Mouse (Mus musculus): ENCODE measurements around the gene Adam8. TPM values are rescaled to one million over a fixed set of nuclear protein-coding genes. Genes with fewer than 3 reads are reported as not detected.

The Adam8 gene
- polyA plus RNA-seq (2014; fragmentation: Nextera tagmentation; extraction: Ambion mirVana) = 1.5 and 2.4 TPM in 2 replicates

GRCm38 (mm10) chr7:139992406-139992805, at the start of gene Adam8:
TSS of gene Adam8 (minus strand) at chr7:139992562.
- Histone ChIP-seq H3K4me3 (ENCODE audit: low read depth, low read length) (no peak within 1 kb of the TSS), H3K9me3 (ENCODE audit: control insufficient read depth, low read length) (no peaks in the 10 kb centered on the region), H3K9ac (ENCODE audit: low read depth, low read length) (no peak within 1 kb of the TSS), H3K4me1 (ENCODE audit: control insufficient read depth, insufficient read depth, low read length) (no peaks in the 10 kb centered on the region), H3K36me3 (ENCODE audit: control insufficient read depth, insufficient read depth, low read length) (peaks cover 22% of the 10 kb centered on the region), H3K27ac (replicated peaks; ENCODE audit: low read depth, low read length) (no peak within 1 kb of the TSS), H3K27me3 (replicated peaks; ENCODE audit: control insufficient read depth, insufficient read depth, low read length) (no peaks in the 10 kb centered on the region), H3K4me2 (ENCODE audit: low read depth, low read length) (no peak within 1 kb of the TSS)
- peak; percentile 23; the same call in 1 of the 2 replicates for ATAC-seq (ENCODE audit: low read depth)
- 26% methylated on average over 7 of the region's 7 CpGs for WGBS
- no peak for DNase-seq (ENCODE audit: low spot score)

DNA sequence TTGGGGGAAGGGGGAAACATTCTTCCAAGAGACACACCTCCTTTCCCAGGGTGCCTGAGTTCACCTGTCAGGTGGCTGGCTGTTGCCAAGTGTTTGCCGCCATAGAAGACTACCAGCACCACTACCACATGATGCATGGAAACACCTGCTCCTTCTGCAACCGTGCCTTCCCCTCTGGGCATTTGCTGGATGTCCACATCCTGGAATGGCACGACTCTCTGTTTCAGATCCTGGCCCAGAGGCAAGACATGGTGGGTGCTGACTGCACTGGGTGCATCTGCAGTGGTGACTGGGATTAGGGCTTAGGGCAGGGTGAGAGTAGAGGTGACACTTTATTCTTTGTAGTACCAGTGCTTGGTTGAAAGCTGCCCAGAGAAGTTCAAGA, 44.8 kb upstream of the Adam8 start:
- peak overlapping the region; percentile 91; the same call in 1 of the 2 replicates for H3K9ac ChIP-seq (ENCODE audit: low read depth, low read length)
- ATAC-seq (ENCODE audit: low read depth) (no peak), DNase-seq (ENCODE audit: low spot score) (no peak)
- no peaks in the 10 kb centered on the region for H3K9me3 ChIP-seq (ENCODE audit: control insufficient read depth, low read length)
- peak overlapping the region; percentile 82 for H3K4me3 ChIP-seq (ENCODE audit: low read depth, low read length)
- peaks cover 28% of the 10 kb centered on the region for H3K36me3 ChIP-seq (ENCODE audit: control insufficient read depth, insufficient read depth, low read length)
- 51% methylated on average over 3 of the region's 3 CpGs for WGBS
- H3K27ac ChIP-seq (replicated peaks; ENCODE audit: low read depth, low read length) = no peak overlapping the region
- H3K4me1 ChIP-seq (ENCODE audit: control insufficient read depth, insufficient read depth, low read length) = peaks cover 10% of the 10 kb centered on the region
- H3K27me3 ChIP-seq (replicated peaks; ENCODE audit: control insufficient read depth, insufficient read depth, low read length) = no peaks in the 10 kb centered on the region
- H3K4me2 ChIP-seq (ENCODE audit: low read depth, low read length) = peak overlapping the region; percentile 80

- ATAC-seq (ENCODE audit: low read depth) (peak; percentile 98), DNase-seq (ENCODE audit: low spot score) (peak; percentile 98)
- 2% methylated on average over 40 of the region's 69 CpGs for WGBS
Observed at GRCm38 (mm10) chr7:140036281-140037170, 44.2 kb upstream of the Adam8 start, which contains the start of the genes Zfp511 and Tubgcp2. TSS of gene Zfp511 (plus strand) at chr7:140036391. TSS of gene Tubgcp2 (minus strand) at chr7:140036669.

DNA sequence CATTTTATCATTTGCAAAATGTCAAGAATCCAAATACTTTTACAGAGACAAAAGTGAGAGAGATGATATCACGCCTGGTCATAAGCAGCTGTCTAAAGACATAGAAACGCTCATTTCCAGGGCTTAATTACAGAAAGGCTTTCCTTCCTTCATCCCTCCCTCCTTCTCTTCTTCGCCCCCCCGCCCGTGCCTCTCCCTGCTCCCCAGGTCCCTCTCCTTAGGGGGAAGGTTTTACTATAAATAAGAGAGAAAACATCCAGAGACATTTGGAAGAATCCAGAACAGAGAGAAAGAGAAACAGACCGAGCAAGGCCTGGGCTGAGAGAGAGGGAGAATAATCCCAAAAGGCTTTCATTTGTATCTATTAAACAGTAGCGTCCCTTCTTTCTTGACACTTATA, 43.1 kb upstream of the Adam8 start:
- no peaks in the 10 kb centered on the region for H3K27me3 ChIP-seq (replicated peaks; ENCODE audit: control insufficient read depth, insufficient read depth, low read length)
- no peak for ATAC-seq (ENCODE audit: low read depth)
- peak overlapping the region; percentile 82 for H3K4me3 ChIP-seq (ENCODE audit: low read depth, low read length)
- peaks cover 45% of the 10 kb centered on the region for H3K36me3 ChIP-seq (ENCODE audit: control insufficient read depth, insufficient read depth, low read length)
- no peak for DNase-seq (ENCODE audit: low spot score)
- H3K9me3 ChIP-seq (ENCODE audit: control insufficient read depth, low read length) = no peaks in the 10 kb centered on the region
- H3K9ac ChIP-seq (ENCODE audit: low read depth, low read length) = peak overlapping the region; percentile 91
- WGBS = 11% methylated on average over 7 of the region's 7 CpGs
- peak overlapping the region; percentile 80 for H3K4me2 ChIP-seq (ENCODE audit: low read depth, low read length)
- peaks cover 10% of the 10 kb centered on the region for H3K4me1 ChIP-seq (ENCODE audit: control insufficient read depth, insufficient read depth, low read length)
- peak overlapping the region; percentile 94; the same call in 1 of the 2 replicates for H3K27ac ChIP-seq (replicated peaks; ENCODE audit: low read depth, low read length)

More at GRCm38 (mm10) chr7:140036281-140037170, 44.2 kb upstream of the Adam8 start, which contains the start of the genes Zfp511 and Tubgcp2:
- H3K36me3 ChIP-seq (ENCODE audit: control insufficient read depth, insufficient read depth, low read length) = peaks cover 34% of the 10 kb centered on the region
- H3K27ac ChIP-seq (replicated peaks; ENCODE audit: low read depth, low read length) = peak within 1 kb of the TSS; percentile 94
- H3K4me3 ChIP-seq (ENCODE audit: low read depth, low read length) = peak within 1 kb of the TSS; percentile 82
- peak within 1 kb of the TSS; percentile 80 for H3K4me2 ChIP-seq (ENCODE audit: low read depth, low read length)
- H3K9me3 ChIP-seq (ENCODE audit: control insufficient read depth, low read length) = no peaks in the 10 kb centered on the region
- H3K9ac ChIP-seq (ENCODE audit: low read depth, low read length) = peak within 1 kb of the TSS; percentile 91
- H3K27me3 ChIP-seq (replicated peaks; ENCODE audit: control insufficient read depth, insufficient read depth, low read length) = no peaks in the 10 kb centered on the region
- peaks cover 10% of the 10 kb centered on the region for H3K4me1 ChIP-seq (ENCODE audit: control insufficient read depth, insufficient read depth, low read length)

DNA sequence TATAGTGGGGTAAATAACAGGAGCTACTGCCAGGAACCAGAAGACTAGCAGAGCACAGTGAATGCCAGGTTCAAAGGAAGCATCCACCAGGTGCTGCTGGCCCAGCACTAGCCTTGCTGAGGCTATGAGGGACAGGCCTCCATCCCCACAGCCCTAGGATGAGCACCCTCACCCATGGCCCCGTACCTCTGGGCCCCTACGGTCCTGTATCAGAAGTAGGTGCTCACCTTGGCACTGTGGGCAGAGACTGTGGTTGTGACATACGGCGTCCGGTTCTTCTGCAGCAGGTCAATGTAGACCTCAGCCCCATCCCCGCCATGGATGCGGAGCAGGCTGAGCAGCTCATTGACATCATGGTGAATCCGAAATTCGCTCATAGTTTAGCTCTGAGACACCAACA, 41.0 kb upstream of the Adam8 start:
- Histone ChIP-seq H3K27me3 (replicated peaks; ENCODE audit: control insufficient read depth, insufficient read depth, low read length) (no peaks in the 10 kb centered on the region), H3K4me2 (ENCODE audit: low read depth, low read length) (no peak overlapping the region), H3K27ac (replicated peaks; ENCODE audit: low read depth, low read length) (no peak overlapping the region), H3K4me1 (ENCODE audit: control insufficient read depth, insufficient read depth, low read length) (peaks cover 10% of the 10 kb centered on the region), H3K4me3 (ENCODE audit: low read depth, low read length) (no peak overlapping the region), H3K9ac (ENCODE audit: low read depth, low read length) (no peak overlapping the region), H3K9me3 (ENCODE audit: control insufficient read depth, low read length) (no peaks in the 10 kb centered on the region), H3K36me3 (ENCODE audit: control insufficient read depth, insufficient read depth, low read length) (peaks cover 54% of the 10 kb centered on the region)
- DNase-seq (ENCODE audit: low spot score) = no peak
- 93% methylated on average over 9 of the region's 9 CpGs for WGBS
- ATAC-seq (ENCODE audit: low read depth) = no peak

DNA sequence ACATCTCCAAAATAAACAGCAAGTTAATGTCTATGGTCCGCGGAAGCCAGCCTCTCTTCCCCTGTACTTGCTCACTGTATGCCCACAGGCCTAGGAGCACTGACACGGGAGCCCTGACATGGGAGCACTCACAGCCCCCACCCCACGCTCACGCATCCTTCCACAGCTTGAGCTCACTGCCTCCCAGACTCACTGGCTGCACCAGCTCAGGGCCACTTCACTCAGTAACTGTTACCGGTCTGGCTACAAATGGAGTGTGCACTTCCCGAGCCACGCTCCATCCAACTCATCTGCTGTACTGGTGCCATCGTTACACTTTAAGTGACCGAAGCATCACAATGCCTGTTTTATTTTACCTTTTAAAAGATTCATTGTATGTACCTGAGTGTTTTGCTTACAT, 40.0 kb upstream of the Adam8 start:
- Histone ChIP-seq H3K27ac (replicated peaks; ENCODE audit: low read depth, low read length) (no peak overlapping the region), H3K36me3 (ENCODE audit: control insufficient read depth, insufficient read depth, low read length) (peaks cover 59% of the 10 kb centered on the region), H3K9ac (ENCODE audit: low read depth, low read length) (no peak overlapping the region), H3K9me3 (ENCODE audit: control insufficient read depth, low read length) (no peaks in the 10 kb centered on the region), H3K27me3 (replicated peaks; ENCODE audit: control insufficient read depth, insufficient read depth, low read length) (no peaks in the 10 kb centered on the region), H3K4me2 (ENCODE audit: low read depth, low read length) (no peak overlapping the region), H3K4me3 (ENCODE audit: low read depth, low read length) (no peak overlapping the region), H3K4me1 (ENCODE audit: control insufficient read depth, insufficient read depth, low read length) (peaks cover 10% of the 10 kb centered on the region)
- no peak for ATAC-seq (ENCODE audit: low read depth)
- DNase-seq (ENCODE audit: low spot score) = no peak
- WGBS = 95% methylated on average over 10 of the region's 10 CpGs

- no peak for DNase-seq (ENCODE audit: low spot score)
- no peak overlapping the region for H3K4me3 ChIP-seq (ENCODE audit: low read depth, low read length)
- ATAC-seq (ENCODE audit: low read depth) = no peak
- H3K9me3 ChIP-seq (ENCODE audit: control insufficient read depth, low read length) = no peaks in the 10 kb centered on the region
- H3K9ac ChIP-seq (ENCODE audit: low read depth, low read length) = no peak overlapping the region
- H3K4me1 ChIP-seq (ENCODE audit: control insufficient read depth, insufficient read depth, low read length) = peaks cover 5% of the 10 kb centered on the region
- WGBS = 93% methylated on average over 12 of the region's 12 CpGs
- H3K27ac ChIP-seq (replicated peaks; ENCODE audit: low read depth, low read length) = no peak overlapping the region
- H3K27me3 ChIP-seq (replicated peaks; ENCODE audit: control insufficient read depth, insufficient read depth, low read length) = no peaks in the 10 kb centered on the region
- no peak overlapping the region for H3K4me2 ChIP-seq (ENCODE audit: low read depth, low read length)
- peaks cover 59% of the 10 kb centered on the region for H3K36me3 ChIP-seq (ENCODE audit: control insufficient read depth, insufficient read depth, low read length)
Observed at GRCm38 (mm10) chr7:140031771-140032170, 39.4 kb upstream of the Adam8 start.

- ATAC-seq (ENCODE audit: low read depth) (no peak), DNase-seq (ENCODE audit: low spot score) (no peak)
- Histone ChIP-seq H3K36me3 (ENCODE audit: control insufficient read depth, insufficient read depth, low read length) (peaks cover 30% of the 10 kb centered on the region), H3K4me3 (ENCODE audit: low read depth, low read length) (no peak overlapping the region), H3K27ac (replicated peaks; ENCODE audit: low read depth, low read length) (no peak overlapping the region), H3K4me1 (ENCODE audit: control insufficient read depth, insufficient read depth, low read length) (no peaks in the 10 kb centered on the region), H3K9me3 (ENCODE audit: control insufficient read depth, low read length) (no peaks in the 10 kb centered on the region), H3K4me2 (ENCODE audit: low read depth, low read length) (no peak overlapping the region), H3K27me3 (replicated peaks; ENCODE audit: control insufficient read depth, insufficient read depth, low read length) (no peaks in the 10 kb centered on the region), H3K9ac (ENCODE audit: low read depth, low read length) (no peak overlapping the region)
- WGBS = 96% methylated on average over 17 of the region's 17 CpGs
Observed at GRCm38 (mm10) chr7:140011336-140011735, 19.0 kb upstream of the Adam8 start.

All from embryonic facial prominence, embryonic 14.5 days (tissue).